Mouse (Mus musculus): ENCODE results near the gene Hip1r. TPM values are rescaled to one million over a fixed set of nuclear protein-coding genes. Genes with fewer than 3 reads are reported as not detected.
"Not testable (repeated sequence)": the region's sequence is repeated elsewhere in the genome, so short reads cannot be mapped to it uniquely, and the experiment has no call there.

The Hip1r gene
- total RNA-seq, 2 experiments from 2014 or later, result 4.9 to 5.2 TPM

GRCm38 (mm10) chr5:124052641-124053040, 79.2 kb downstream of the Hip1r start:
- not testable (repeated sequence) for ATAC-seq (replicated peaks; ENCODE audit: low FRiP score, poor library complexity, severe bottlenecking)

Other genes starting within 250 kb of the Hip1r start
- gene Rsrc2, start 224.2 kb upstream of the Hip1r start, total RNA-seq (2015; ENCODE audit: low replicate concordance), result 85.5 and 93.4 TPM in 2 replicates
- gene Rsrc2, start 224.2 kb upstream of the Hip1r start, total RNA-seq (2017; ENCODE audit: low replicate concordance), result 185 and 223 TPM in 2 replicates
- 25.0 and 37.6 TPM in 2 replicates for gene Kntc1, start 223.9 kb upstream of the Hip1r start, total RNA-seq (2015; ENCODE audit: low replicate concordance)
- 24.5 and 59.5 TPM in 2 replicates for gene Kntc1, start 223.9 kb upstream of the Hip1r start, total RNA-seq (2017; ENCODE audit: low replicate concordance)
- gene Hcar2, start 108.1 kb upstream of the Hip1r start, total RNA-seq (2015; ENCODE audit: low replicate concordance), result 1.5 and 2.9 TPM in 2 replicates
- 3.3 TPM in 1 of 2 replicates, not detected in the other for gene Hcar2, start 108.1 kb upstream of the Hip1r start, total RNA-seq (2017; ENCODE audit: low replicate concordance)
- gene Hcar1, start 93.6 kb upstream of the Hip1r start, total RNA-seq (2015; ENCODE audit: low replicate concordance), result not detected in 2 replicates
- gene Hcar1, start 93.6 kb upstream of the Hip1r start, total RNA-seq (2017; ENCODE audit: low replicate concordance), result not detected in 2 replicates
- 7.1 and 10.0 TPM in 2 replicates for gene Denr, start 66.5 kb upstream of the Hip1r start, total RNA-seq (2015; ENCODE audit: low replicate concordance)
- gene Denr, start 66.5 kb upstream of the Hip1r start, total RNA-seq (2017; ENCODE audit: low replicate concordance), result 11.2 and 13.9 TPM in 2 replicates
- gene Gm43518, start 46.2 kb upstream of the Hip1r start, total RNA-seq (2015; ENCODE audit: low replicate concordance), result not detected in 2 replicates
- not detected in 2 replicates for gene Gm43518, start 46.2 kb upstream of the Hip1r start, total RNA-seq (2017; ENCODE audit: low replicate concordance)
- gene Ccdc62, start 42.9 kb upstream of the Hip1r start, total RNA-seq (2015; ENCODE audit: low replicate concordance), result 0.19 TPM in 1 of 2 replicates, not detected in the other
- 0.60 and 4.5 TPM in 2 replicates for gene Ccdc62, start 42.9 kb upstream of the Hip1r start, total RNA-seq (2017; ENCODE audit: low replicate concordance)
- gene Vps37b, start 58.6 kb downstream of the Hip1r start, total RNA-seq (2015; ENCODE audit: low replicate concordance), result 14.4 and 27.9 TPM in 2 replicates
- 6.8 and 7.9 TPM in 2 replicates for gene Vps37b, start 58.6 kb downstream of the Hip1r start, total RNA-seq (2017; ENCODE audit: low replicate concordance)
- gene Abcb9, start 122.2 kb downstream of the Hip1r start, total RNA-seq (2015; ENCODE audit: low replicate concordance), result 13.8 and 15.5 TPM in 2 replicates
- gene Abcb9, start 122.2 kb downstream of the Hip1r start, total RNA-seq (2017; ENCODE audit: low replicate concordance), result 19.1 and 23.4 TPM in 2 replicates
- 4.8 and 6.9 TPM in 2 replicates for gene Ogfod2, start 138.7 kb downstream of the Hip1r start, total RNA-seq (2015; ENCODE audit: low replicate concordance)
- 13.9 and 19.9 TPM in 2 replicates for gene Ogfod2, start 138.7 kb downstream of the Hip1r start, total RNA-seq (2017; ENCODE audit: low replicate concordance)
- 18.4 and 22.9 TPM in 2 replicates for gene Arl6ip4, start 142.5 kb downstream of the Hip1r start, total RNA-seq (2015; ENCODE audit: low replicate concordance)
- 12.2 and 65.1 TPM in 2 replicates for gene Arl6ip4, start 142.5 kb downstream of the Hip1r start, total RNA-seq (2017; ENCODE audit: low replicate concordance)